Comparison of ENCODE assay signal across 18 mouse cellular contexts in the genomic region with DNA sequence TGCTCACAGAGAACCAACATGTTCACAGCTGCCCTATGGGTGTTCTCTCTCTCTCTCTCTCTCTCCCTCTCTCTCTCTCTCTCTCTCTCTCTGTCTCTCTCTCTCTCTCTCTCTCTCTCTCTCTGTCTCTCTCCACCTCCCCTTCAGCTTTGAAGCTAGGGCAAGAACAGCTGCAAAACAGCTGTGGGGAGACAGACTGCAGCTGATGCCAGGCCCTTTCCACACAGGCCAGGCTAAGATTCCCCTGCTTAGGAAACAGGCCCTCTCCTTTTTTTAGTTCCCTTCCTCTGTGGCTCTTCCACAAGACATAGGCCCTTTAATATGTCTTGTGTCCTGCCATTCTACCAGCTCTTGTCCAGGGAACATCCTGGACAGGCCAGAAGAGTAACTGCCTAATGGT. TPM values are rescaled to one million over a fixed set of nuclear protein-coding genes. Genes with fewer than 3 reads are reported as not detected.
DNase-seq lines count a peak whose midpoint lies in the region; ATAC-seq and TF ChIP-seq lines count a peak whose summit lies in the region.
"Had no signal": no experiment of that assay in that cellular context is flagged by ENCODE, and none has a peak within 500 bp of the region (broad histone marks: within the 10 kb centered on the region; RNA-seq: fewer than 3 reads in every experiment).

No protein-coding gene starts in this region.

- DNase-seq in heart, postnatal 36 days = no peak
- peak; percentile 69 for DNase-seq in lung, embryonic 14.5 days
- no peak for DNase-seq in lung, adult 2 months
- peak; percentile 25 for DNase-seq in kidney, postnatal 14 days
- no peak for DNase-seq in cerebellum, postnatal 25 days
- DNase-seq in urinary bladder, postnatal 36 days (ENCODE audit: low spot score in 2 of 2) = no peak
- DNase-seq: liver, embryonic 13.5 days; retina, postnatal 1 day had no signal

- peaks cover 25% of the 10 kb centered on the region for H3K4me1 ChIP-seq in heart, embryonic 12.5 days (replicated peaks)
- peaks cover 4% of the 10 kb centered on the region; the same call in 1 of the 2 replicates for H3K4me1 ChIP-seq in lung, embryonic 14.5 days (ENCODE audit: insufficient read depth)
- H3K4me1 ChIP-seq in lung, adult 2 months (ENCODE audit: control insufficient read depth, insufficient read depth, low read length) = peaks cover 16% of the 10 kb centered on the region
- peaks cover 16% of the 10 kb centered on the region for H3K4me1 ChIP-seq in stomach, embryonic 16.5 days (ENCODE audit: control insufficient read depth, insufficient read depth, low read length)
- H3K4me1 ChIP-seq: hindbrain, embryonic 15.5 days had no signal

- no peak overlapping the region for H3K4me2 ChIP-seq in heart, embryonic 12.5 days
- no peak overlapping the region for H3K4me2 ChIP-seq in lung, embryonic 14.5 days
- no peak overlapping the region for H3K4me2 ChIP-seq in stomach, embryonic 16.5 days (ENCODE audit: low read depth, low read length)
- H3K4me2 ChIP-seq: hindbrain, embryonic 15.5 days; liver, embryonic 13.5 days had no signal

- TF ChIP-seq POLR2A in lung, adult 2 months (IDR thresholded peaks at IDR 0.05; ENCODE audit: borderline replicate concordance, extremely low read depth, low read depth, low read length) = no peak

- no peaks in the 10 kb centered on the region for H3K9me3 ChIP-seq in heart, embryonic 12.5 days (replicated peaks)
- H3K9me3 ChIP-seq in lung, embryonic 14.5 days (ENCODE audit: low read depth, low read length) = no peaks in the 10 kb centered on the region
- no peaks in the 10 kb centered on the region for H3K9me3 ChIP-seq in stomach, embryonic 16.5 days (replicated peaks; ENCODE audit: control insufficient read depth, low read length)
- H3K9me3 ChIP-seq: hindbrain, embryonic 15.5 days; liver, embryonic 13.5 days; midbrain, embryonic 10.5 days had no signal

- no peak overlapping the region for H3K9ac ChIP-seq in heart, embryonic 12.5 days
- no peak overlapping the region for H3K9ac ChIP-seq in lung, embryonic 14.5 days
- H3K9ac ChIP-seq in stomach, embryonic 16.5 days (ENCODE audit: low read length) = no peak overlapping the region
- H3K9ac ChIP-seq: hindbrain, embryonic 15.5 days; liver, embryonic 13.5 days had no signal

- no peaks in the 10 kb centered on the region for H3K36me3 ChIP-seq in heart, embryonic 12.5 days
- no peaks in the 10 kb centered on the region for H3K36me3 ChIP-seq in lung, embryonic 14.5 days (ENCODE audit: insufficient read depth)
- no peaks in the 10 kb centered on the region for H3K36me3 ChIP-seq in stomach, embryonic 16.5 days (ENCODE audit: control insufficient read depth, insufficient read depth, low read length)
- H3K36me3 ChIP-seq: hindbrain, embryonic 15.5 days; liver, embryonic 13.5 days; midbrain, embryonic 10.5 days had no signal

- H3K27ac ChIP-seq in heart, embryonic 12.5 days (ENCODE audit: poor library complexity, severe bottlenecking) = 0 out of 2 replicates have a peak overlapping the region, but pooled peaks have one; percentile 54
- peak overlapping the region; percentile 77 for H3K27ac ChIP-seq in lung, embryonic 14.5 days (ENCODE audit: low read depth)
- peak overlapping the region; percentile 80 for H3K27ac ChIP-seq in stomach, embryonic 16.5 days (ENCODE audit: low read length)
- H3K27ac ChIP-seq: hindbrain, embryonic 15.5 days; liver, embryonic 13.5 days; midbrain, embryonic 10.5 days had no signal

- intact Hi-C loops in heart, postnatal 36 days (cut with DNase I) = no loop called here

- H3K4me3 ChIP-seq in heart, embryonic 12.5 days = no peak overlapping the region
- no peak overlapping the region for H3K4me3 ChIP-seq in lung, embryonic 14.5 days (ENCODE audit: low read depth, low read length)
- no peak overlapping the region for H3K4me3 ChIP-seq in lung, adult 2 months (replicated peaks; ENCODE audit: extremely low read depth, low read depth, low read length)
- no peak overlapping the region for H3K4me3 ChIP-seq in stomach, embryonic 16.5 days (replicated peaks; ENCODE audit: low read length)
- H3K4me3 ChIP-seq: hindbrain, embryonic 15.5 days; liver, embryonic 13.5 days; midbrain, embryonic 10.5 days had no signal

- TF ChIP-seq CTCF in lung, embryonic 14.5 days (IDR thresholded peaks at IDR 0.05; ENCODE audit: low read depth) = no peak
- no peak for TF ChIP-seq CTCF in lung, adult 2 months (IDR thresholded peaks at IDR 0.05; ENCODE audit: insufficient read depth, low read length)

- peaks cover 44% of the 10 kb centered on the region for H3K27me3 ChIP-seq in heart, embryonic 12.5 days (replicated peaks)
- no peaks in the 10 kb centered on the region for H3K27me3 ChIP-seq in lung, embryonic 14.5 days (ENCODE audit: insufficient read depth, low read length)
- no peaks in the 10 kb centered on the region for H3K27me3 ChIP-seq in stomach, embryonic 16.5 days (ENCODE audit: control insufficient read depth, insufficient read depth, low read length)
- H3K27me3 ChIP-seq: hindbrain, embryonic 15.5 days had no signal

- ATAC-seq in heart, embryonic 12.5 days (ENCODE audit: insufficient number of reproducible peaks, low FRiP score) = no peak
- no peak for ATAC-seq in lung, embryonic 14.5 days (ENCODE audit: insufficient read depth)
- no peak for ATAC-seq in stomach, embryonic 16.5 days (ENCODE audit: insufficient read depth, low FRiP score)
- ATAC-seq: forebrain, embryonic 14.5 days had no signal

RNA-seq across cellular contexts. Expression of gene Bgn, which starts 3.7 kb away (rescaled TPM):
- polyA plus RNA-seq in heart, embryonic 12.5 days (2016; fragmentation: Nextera tagmentation; extraction: Ambion mirVana) = 71.9 and 72.9 TPM in 2 replicates
- 100 to 1,000 TPM; 229 to 253 TPM for total RNA-seq in heart, postnatal 36 days (2021)
- 192 and 196 TPM in 2 replicates for polyA plus RNA-seq in lung, embryonic 14.5 days (2014; fragmentation: Nextera tagmentation; extraction: Ambion mirVana)
- polyA plus RNA-seq in lung, adult 2 months (2012; rRNA removed) = 656 and 780 TPM in 2 replicates
- polyA plus RNA-seq in stomach, embryonic 16.5 days (2015; fragmentation: Nextera tagmentation; extraction: Ambion mirVana) = 87.2 and 114 TPM in 2 replicates

RNA-seq across cellular contexts. Expression of gene Haus7, which starts 20.8 kb away (rescaled TPM):
- 61.4 and 63.0 TPM in 2 replicates for polyA plus RNA-seq in heart, embryonic 12.5 days (2016; fragmentation: Nextera tagmentation; extraction: Ambion mirVana)
- 1 to 10 TPM; 6.8 to 6.9 TPM for total RNA-seq in heart, postnatal 36 days (2021)
- 68.8 and 76.3 TPM in 2 replicates for polyA plus RNA-seq in lung, embryonic 14.5 days (2014; fragmentation: Nextera tagmentation; extraction: Ambion mirVana)
- 9.2 and 14.1 TPM in 2 replicates for polyA plus RNA-seq in lung, adult 2 months (2012; rRNA removed)
- 49.6 and 50.9 TPM in 2 replicates for polyA plus RNA-seq in stomach, embryonic 16.5 days (2015; fragmentation: Nextera tagmentation; extraction: Ambion mirVana)

RNA-seq across cellular contexts. Expression of gene Atp2b3, which starts 23.2 kb away (rescaled TPM):
- polyA plus RNA-seq in heart, embryonic 12.5 days (2016; fragmentation: Nextera tagmentation; extraction: Ambion mirVana) = 0.41 and 0.48 TPM in 2 replicates
- total RNA-seq in heart, postnatal 36 days (2021) = under 1 TPM in 1 of 2 experiments, not detected in 1; 0.08 TPM
- 0.05 TPM in 1 of 2 replicates, not detected in the other for polyA plus RNA-seq in lung, embryonic 14.5 days (2014; fragmentation: Nextera tagmentation; extraction: Ambion mirVana)
- 0.04 TPM in 1 of 2 replicates, not detected in the other for polyA plus RNA-seq in lung, adult 2 months (2012; rRNA removed)
- 0.26 and 0.59 TPM in 2 replicates for polyA plus RNA-seq in stomach, embryonic 16.5 days (2015; fragmentation: Nextera tagmentation; extraction: Ambion mirVana)

RNA-seq across cellular contexts. Expression of gene Trex2, which starts 44.5 kb away (rescaled TPM):
- polyA plus RNA-seq in heart, embryonic 12.5 days (2016; fragmentation: Nextera tagmentation; extraction: Ambion mirVana) = not detected in 2 replicates
- not detected for total RNA-seq in heart, postnatal 36 days (2021)
- polyA plus RNA-seq in lung, embryonic 14.5 days (2014; fragmentation: Nextera tagmentation; extraction: Ambion mirVana) = 0.18 TPM in 1 of 2 replicates, not detected in the other
- polyA plus RNA-seq in lung, adult 2 months (2012; rRNA removed) = 1.1 and 115 TPM in 2 replicates
- 12.3 and 24.8 TPM in 2 replicates for polyA plus RNA-seq in stomach, embryonic 16.5 days (2015; fragmentation: Nextera tagmentation; extraction: Ambion mirVana)
- total RNA-seq: adrenal gland, adult 18-20 months; gastrocnemius, postnatal 25 days; layer of hippocampus, postnatal 25 days had no signal
- polyA plus RNA-seq: cortical plate, adult 2 months; forebrain, embryonic 14.5 days; hindbrain, embryonic 15.5 days; liver, embryonic 13.5 days; midbrain, embryonic 10.5 days; neural tube, embryonic 11.5 days had no signal

Comparison
In these comparisons a context has a peak if more than half of its experiments do, and no peak if none do; other contexts are left out.
1. DNase-seq: peak in lung, embryonic 14.5 days (single experiment) and kidney, postnatal 14 days (single experiment); none in heart, postnatal 36 days (0 of 2), lung, adult 2 months (single experiment), cerebellum, postnatal 25 days (0 of 2) and urinary bladder, postnatal 36 days (0 of 2).
2. Peak in every context shown above with its lines, with median percentiles within 50 percentile points of each other: H3K27ac ChIP-seq.